Mouse (Mus musculus) urinary bladder, adult 18-20 months (tissue): ENCODE measurements around the gene Dnah3.

Experiments used
- DNase-seq, 2 experiments: peaks; one replicate each; pipeline ENCODE4 v3.0.0; 2022; ENCODE audit warnings: low spot score in 2 of 2, mixed read lengths in 2 of 2

Dnah3 gene

GRCm38 (mm10) chr7:119875776-119876440, 219.2 kb downstream of the Dnah3 start:
- no peak for DNase-seq

- DNase-seq: no peak
Observed at GRCm38 (mm10) chr7:119873050-119873449, 222.0 kb downstream of the Dnah3 start.
